Mouse (Mus musculus) midbrain, embryonic 16.5 days (tissue): ENCODE measurements around the gene Ncbp3. TPM values are rescaled to one million over a fixed set of nuclear protein-coding genes. Genes with fewer than 3 reads are reported as not detected.
A peak's percentile ranks its signal among the peaks of the same experiment; 100 is the strongest.

ENCODE experiments used
- ATAC-seq: fragments of 200-750 bp; cut with Nextera tagmentation; 2 replicates; pipeline ENCODE4 v1.8.0; 2017; ENCODE audit warnings: moderate TSS enrichment
- H3K27ac ChIP-seq: fragments of 300-500 bp; sonication (generic); 2 replicates; pipeline ENCODE4 v1.5.1; 2014; ENCODE audit warnings: mild to moderate bottlenecking, low read length, mixed read lengths
- H3K27me3 ChIP-seq: fragments of 300-500 bp; sonication (generic); 2 replicates; pipeline ENCODE4 v1.6.1; 2014; ENCODE audit warnings: low read depth, low read length, mixed read lengths; ENCODE audit not compliant: control insufficient read depth, insufficient read depth
- H3K36me3 ChIP-seq: fragments of 300-500 bp; sonication (generic); 2 replicates; pipeline ENCODE4 v1.6.1; 2014; ENCODE audit warnings: mild to moderate bottlenecking, low read length, moderate library complexity, mixed read lengths; ENCODE audit not compliant: control insufficient read depth, insufficient read depth
- H3K4me1 ChIP-seq: fragments of 300-500 bp; sonication (generic); 2 replicates; pipeline ENCODE4 v1.6.1; 2014; ENCODE audit warnings: mild to moderate bottlenecking, low read length, mixed read lengths; ENCODE audit not compliant: control insufficient read depth, insufficient read depth
- H3K4me2 ChIP-seq: fragments of 300-500 bp; sonication (generic); 2 replicates; pipeline ENCODE4 v1.6.1; 2014; ENCODE audit warnings: mild to moderate bottlenecking, low read length, mixed read lengths
- H3K4me3 ChIP-seq: fragments of 300-500 bp; sonication (generic); 2 replicates; pipeline ENCODE4 v1.5.1; 2014; ENCODE audit warnings: low read depth, mild to moderate bottlenecking, low read length, moderate library complexity, mixed read lengths
- H3K9ac ChIP-seq: fragments of 300-500 bp; sonication (generic); 2 replicates; pipeline ENCODE4 v1.6.1; 2014; ENCODE audit warnings: low read depth, low read length, mixed read lengths
- H3K9me3 ChIP-seq: fragments of 300-500 bp; sonication (generic); replicated peaks from 2 replicates; pipeline ENCODE4 v1.6.1; 2014; ENCODE audit warnings: mild to moderate bottlenecking, low read length, mixed read lengths; ENCODE audit not compliant: control insufficient read depth, poor library complexity, severe bottlenecking
- WGBS: fragments of 180-500 bp; shearing (Covaris S2); extraction: QIAGEN DNeasy Blood & Tissue Kit; methylation state at CpG from one replicate; pipeline ENCODE4 v1.1.7; 2014; 5-methylcytosine and 5-hydroxymethylcytosine counted together
- polyA plus RNA-seq: library from polyadenylated mRNA; unstranded; fragments of >200 nt; fragmentation: Nextera tagmentation; extraction: Ambion mirVana; gene quantifications from 2 replicates; pipeline ENCODE4 v1.2.1, GENCODE M21; 2015

Gene Ncbp3
- polyA plus RNA-seq = 9.8 and 12.1 TPM in 2 replicates

DNA sequence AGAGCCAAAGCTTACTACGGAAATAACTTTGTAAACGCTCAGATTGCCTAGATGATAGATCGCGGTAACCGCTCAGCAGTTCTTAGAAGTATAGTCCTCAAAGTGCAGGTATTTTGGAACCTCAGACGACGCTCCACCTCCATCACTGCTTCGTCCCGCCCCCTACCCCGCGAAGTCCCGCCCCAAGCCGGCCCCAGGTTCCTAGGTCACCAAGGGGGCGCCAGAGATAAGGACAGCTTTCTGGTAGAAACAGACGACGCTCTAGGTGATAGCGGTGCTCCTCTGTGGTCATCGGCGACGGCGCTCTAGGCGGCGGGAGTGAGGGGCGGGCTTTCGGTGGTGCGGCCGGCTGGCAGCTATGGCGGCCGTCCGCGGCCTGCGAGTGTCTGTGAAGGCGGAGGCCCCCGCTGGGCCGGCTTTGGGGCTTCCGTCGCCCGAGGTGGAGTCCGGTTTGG, at the start of gene Ncbp3:
TSS of gene Ncbp3 (plus strand) at position 242 of the 455 bp plus-strand sequence.
- ATAC-seq = peak; percentile 96
- no peaks in the 10 kb centered on the region for H3K27me3 ChIP-seq
- H3K4me3 ChIP-seq = peak within 1 kb of the TSS; percentile 76
- H3K27ac ChIP-seq = peak within 1 kb of the TSS; percentile 86
- H3K36me3 ChIP-seq = peaks cover 5% of the 10 kb centered on the region; the same call in 1 of the 2 replicates
- peak within 1 kb of the TSS; percentile 95 for H3K9ac ChIP-seq
- peak within 1 kb of the TSS; percentile 80 for H3K4me2 ChIP-seq
- H3K4me1 ChIP-seq = peaks cover 12% of the 10 kb centered on the region
- H3K9me3 ChIP-seq = no peaks in the 10 kb centered on the region
- under 1% methylated on average over 39 of the region's 39 CpGs for WGBS

DNA sequence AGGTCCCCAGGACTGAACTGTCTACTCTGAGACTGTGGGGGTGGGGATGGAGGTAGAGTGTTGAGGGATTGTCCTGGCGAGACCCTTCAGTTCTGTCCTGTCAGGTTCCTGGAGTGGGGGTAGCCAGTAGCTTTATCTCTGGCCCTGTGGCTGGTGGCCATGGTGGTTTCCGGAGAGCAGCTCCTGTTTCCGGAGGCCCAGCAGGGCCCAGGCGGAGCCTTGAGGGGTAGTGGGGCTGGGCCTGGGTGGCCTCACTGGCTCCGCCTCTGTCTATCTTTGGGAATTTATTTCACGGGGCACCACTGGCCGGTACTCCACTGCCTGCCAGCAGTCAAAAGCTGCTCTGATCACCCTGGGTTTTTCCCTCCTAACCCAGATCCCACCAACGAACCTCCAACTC, 48.8 kb upstream of the Ncbp3 start, which contains the start of gene P2rx1:
TSS of gene P2rx1 (plus strand) at position 333 of the 400 bp plus-strand sequence.
- Histone ChIP-seq H3K36me3 (no peaks in the 10 kb centered on the region), H3K4me1 (no peaks in the 10 kb centered on the region), H3K27me3 (no peaks in the 10 kb centered on the region), H3K9me3 (no peaks in the 10 kb centered on the region), H3K4me2 (no peak within 1 kb of the TSS), H3K27ac (no peak within 1 kb of the TSS), H3K4me3 (no peak within 1 kb of the TSS), H3K9ac (no peak within 1 kb of the TSS)
- no peak for ATAC-seq
- WGBS = 51% methylated on average over 8 of the region's 8 CpGs

GRCm38 (mm10) chr11:73001029-73001428, 46.6 kb upstream of the Ncbp3 start:
- Histone ChIP-seq H3K4me3 (no peak overlapping the region), H3K9me3 (no peaks in the 10 kb centered on the region), H3K36me3 (no peaks in the 10 kb centered on the region), H3K4me1 (no peaks in the 10 kb centered on the region), H3K27me3 (no peaks in the 10 kb centered on the region), H3K4me2 (no peak overlapping the region), H3K9ac (no peak overlapping the region), H3K27ac (no peak overlapping the region)
- WGBS = 17% methylated on average over 6 of the region's 6 CpGs
- no peak for ATAC-seq

DNA sequence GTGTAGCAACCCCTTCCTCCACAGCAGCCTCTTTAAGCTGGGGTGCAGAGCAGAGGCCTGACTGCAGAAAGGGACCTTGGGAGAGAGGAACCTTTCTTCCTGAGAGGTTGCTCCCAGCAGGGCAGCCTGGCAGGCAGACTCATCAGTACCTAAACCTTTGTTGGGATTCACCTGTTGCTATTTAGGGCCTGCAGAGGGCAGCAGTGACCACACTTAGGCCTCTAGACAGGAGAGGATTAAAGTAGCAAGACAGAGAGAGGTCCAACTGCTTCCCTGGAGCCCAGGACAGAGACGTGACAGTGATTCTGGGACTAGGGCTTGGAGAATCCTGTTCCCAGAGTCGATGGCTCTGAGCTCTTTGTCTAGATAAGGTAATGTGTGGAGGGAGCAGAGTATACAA, 41.2 kb upstream of the Ncbp3 start:
- no peaks in the 10 kb centered on the region for H3K36me3 ChIP-seq
- no peaks in the 10 kb centered on the region for H3K9me3 ChIP-seq
- no peak overlapping the region for H3K27ac ChIP-seq
- no peak overlapping the region for H3K4me2 ChIP-seq
- no peak overlapping the region for H3K9ac ChIP-seq
- 5% methylated on average over 2 of the region's 2 CpGs for WGBS
- no peaks in the 10 kb centered on the region for H3K27me3 ChIP-seq
- no peak overlapping the region for H3K4me3 ChIP-seq
- ATAC-seq = peak; percentile 58; the same call in 1 of the 2 replicates
- H3K4me1 ChIP-seq = no peaks in the 10 kb centered on the region

DNA sequence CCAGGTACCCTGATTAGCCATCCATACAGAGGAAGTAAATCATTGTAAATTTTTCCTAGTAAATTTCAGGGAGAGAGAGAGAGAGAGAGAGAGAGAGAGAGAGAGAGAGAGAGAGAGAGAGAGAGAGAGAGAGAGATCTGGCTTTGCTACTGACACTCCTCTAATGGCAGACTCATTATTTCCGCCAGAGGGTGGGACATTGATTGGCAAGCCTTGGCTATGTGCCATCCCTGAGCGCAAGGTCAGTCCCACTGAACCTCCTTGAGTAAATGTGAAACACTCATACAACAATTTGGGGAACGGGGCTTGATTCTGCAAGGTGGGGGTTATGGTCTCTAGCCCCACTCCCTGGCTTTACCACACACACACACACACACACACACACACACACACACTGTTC, 40.5 kb upstream of the Ncbp3 start:
- Histone ChIP-seq H3K4me1 (no peaks in the 10 kb centered on the region), H3K4me3 (no peak overlapping the region), H3K36me3 (no peaks in the 10 kb centered on the region), H3K27me3 (no peaks in the 10 kb centered on the region), H3K9ac (no peak overlapping the region), H3K4me2 (no peak overlapping the region), H3K27ac (no peak overlapping the region), H3K9me3 (no peaks in the 10 kb centered on the region)
- 64% methylated on average over 3 of the region's 3 CpGs for WGBS
- ATAC-seq = no peak

DNA sequence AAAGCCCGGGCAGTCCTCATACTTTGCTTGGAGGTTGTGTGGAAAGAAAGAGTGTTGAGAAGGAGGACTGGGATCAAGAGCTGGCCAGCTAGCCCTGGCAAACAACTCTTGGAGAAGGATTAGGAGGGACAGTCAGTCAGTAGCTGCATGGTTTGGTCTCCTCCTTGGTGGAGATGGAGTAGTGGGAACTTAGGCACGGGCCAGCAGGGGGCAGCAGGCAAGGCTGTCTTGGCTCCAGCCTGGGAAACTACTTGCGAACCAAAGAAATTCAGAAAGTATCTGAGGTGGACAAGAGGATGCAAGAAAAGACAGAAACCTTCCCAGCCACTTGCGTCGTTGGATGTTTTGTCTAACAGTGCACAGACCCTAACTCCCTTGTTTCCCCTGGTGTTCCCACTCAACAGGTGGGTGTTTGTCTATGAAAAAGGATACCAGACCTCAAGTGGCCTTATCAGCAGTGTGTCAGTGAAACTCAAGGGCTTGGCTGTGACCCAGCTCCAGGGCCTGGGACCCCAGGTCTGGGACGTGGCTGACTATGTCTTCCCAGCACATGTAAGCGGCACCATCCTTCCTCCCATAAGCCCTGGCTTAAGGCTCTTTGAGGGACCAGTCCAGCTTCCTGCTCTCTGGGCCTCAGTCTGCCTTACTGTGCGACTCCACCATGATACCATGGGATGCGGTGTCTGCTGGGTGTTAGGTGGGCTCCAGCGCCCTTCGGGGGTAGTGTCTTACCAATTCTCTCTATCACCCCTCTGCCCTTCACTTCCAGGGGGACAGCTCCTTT, 39.7 kb upstream of the Ncbp3 start:
- ATAC-seq = no peak
- 69% methylated on average over 11 of the region's 11 CpGs for WGBS

GRCm38 (mm10) chr11:73008826-73009225, 38.8 kb upstream of the Ncbp3 start:
- Histone ChIP-seq H3K9me3 (no peaks in the 10 kb centered on the region), H3K36me3 (no peaks in the 10 kb centered on the region), H3K9ac (no peak overlapping the region), H3K27ac (no peak overlapping the region), H3K4me2 (no peak overlapping the region), H3K27me3 (no peaks in the 10 kb centered on the region), H3K4me1 (no peaks in the 10 kb centered on the region), H3K4me3 (no peak overlapping the region)
- WGBS = 73% methylated on average over 2 of the region's 2 CpGs
- no peak for ATAC-seq

More for the DNA sequence above, 39.7 kb upstream of the Ncbp3 start:
- Histone ChIP-seq H3K9me3 (no peaks in the 10 kb centered on the region), H3K36me3 (no peaks in the 10 kb centered on the region), H3K4me3 (no peak overlapping the region), H3K4me2 (no peak overlapping the region), H3K9ac (no peak overlapping the region), H3K27ac (no peak overlapping the region), H3K27me3 (no peaks in the 10 kb centered on the region), H3K4me1 (no peaks in the 10 kb centered on the region)

DNA sequence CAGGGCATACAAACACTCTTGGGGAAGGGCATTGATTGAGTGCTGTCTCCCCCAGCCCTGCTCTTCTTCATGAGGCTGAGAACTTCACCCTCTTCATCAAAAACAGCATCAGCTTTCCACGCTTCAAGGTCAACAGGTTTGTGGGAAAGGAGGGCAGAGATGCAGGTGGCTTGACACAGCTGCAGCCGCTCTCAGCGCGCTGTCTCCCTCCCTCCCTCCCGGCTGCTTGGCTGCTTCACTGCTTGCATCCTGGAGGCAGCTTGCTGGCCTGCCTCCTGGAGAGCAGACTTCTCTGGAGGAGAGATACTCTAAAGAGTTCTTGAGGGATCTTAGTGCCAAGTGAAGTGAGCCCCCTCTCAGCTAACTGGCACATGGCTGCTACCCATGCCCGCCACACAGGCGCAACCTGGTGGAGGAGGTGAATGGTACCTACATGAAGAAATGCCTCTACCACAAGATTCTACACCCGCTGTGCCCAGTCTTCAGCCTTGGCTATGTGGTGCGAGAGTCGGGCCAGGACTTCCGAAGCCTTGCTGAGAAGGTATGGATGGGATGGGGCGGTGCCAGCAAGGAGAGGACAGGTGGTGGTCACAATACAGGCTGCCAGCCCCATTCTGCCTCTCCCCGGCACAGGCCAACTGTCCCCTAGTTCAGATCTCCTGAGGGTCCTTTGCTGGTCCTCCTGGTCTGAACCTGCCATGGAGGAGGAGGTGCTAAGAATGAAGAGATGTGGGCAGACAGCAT, 37.9 kb upstream of the Ncbp3 start:
- ATAC-seq = no peak
- no peak overlapping the region for H3K4me2 ChIP-seq
- H3K9ac ChIP-seq = no peak overlapping the region
- no peaks in the 10 kb centered on the region for H3K27me3 ChIP-seq
- 57% methylated on average over 13 of the region's 13 CpGs for whole genome bisulfite sequencing
- H3K4me3 ChIP-seq = no peak overlapping the region
- H3K4me1 ChIP-seq = no peaks in the 10 kb centered on the region
- no peaks in the 10 kb centered on the region for H3K36me3 ChIP-seq
- no peak overlapping the region for H3K27ac ChIP-seq
- no peaks in the 10 kb centered on the region for H3K9me3 ChIP-seq

DNA sequence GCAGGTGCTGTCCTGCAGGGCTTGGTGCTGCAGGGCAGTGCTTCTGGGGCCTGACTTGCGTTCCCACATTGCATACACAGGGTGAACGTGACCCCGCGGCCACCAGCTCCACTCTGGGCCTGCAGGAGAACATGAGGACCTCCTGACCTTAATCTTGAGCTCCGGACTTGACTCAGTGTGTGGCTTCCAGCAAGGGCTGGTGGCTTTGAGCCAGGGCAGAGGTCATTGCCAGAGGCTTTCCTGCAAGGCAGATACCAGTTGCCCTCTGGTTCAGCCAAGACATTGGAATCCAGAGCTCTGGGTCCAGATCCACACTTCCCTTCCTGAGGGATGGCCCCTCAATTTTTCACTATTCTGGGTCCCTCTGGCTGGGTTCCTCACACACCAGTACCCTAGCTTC, 33.6 kb upstream of the Ncbp3 start:
- ATAC-seq = no peak
- H3K4me1 ChIP-seq = 0 out of 2 replicates have a peak, but pooled peaks cover 5% of the 10 kb centered on the region
- H3K9ac ChIP-seq = no peak overlapping the region

More for the DNA sequence above, 33.6 kb upstream of the Ncbp3 start:
- Histone ChIP-seq H3K27me3 (no peaks in the 10 kb centered on the region), H3K4me3 (no peak overlapping the region), H3K27ac (no peak overlapping the region), H3K36me3 (no peaks in the 10 kb centered on the region), H3K9me3 (no peaks in the 10 kb centered on the region), H3K4me2 (no peak overlapping the region)
- 77% methylated on average over 5 of the region's 5 CpGs for WGBS
